Mouse (Mus musculus) left cerebral cortex, adult 8-10 months (tissue): Measurements from ENCODE around the gene Grip1. TPM values are rescaled to one million over a fixed set of nuclear protein-coding genes. Genes with fewer than 3 reads are reported as not detected.
A peak's percentile ranks its signal among the peaks of the same experiment; 100 is the strongest.

Source experiments
- DNase-seq, 2 experiments: peaks; one replicate each; pipeline ENCODE4 v3.0.0; 2022; ENCODE audit warnings: low spot score in 2 of 2
- total RNA-seq, 4 experiments: library from RNA; stranded (reverse); gene quantifications; 2 replicates each; pipeline ENCODE4 v1.2.4; 2022

The Grip1 gene
- total RNA-seq, 4 experiments from 2014 or later, result 17.2 to 21.3 (median 19.1) TPM

- no peak for DNase-seq
Observed at GRCm38 (mm10) chr10:119458991-119459390, 5.4 kb downstream of the Grip1 start.

GRCm38 (mm10) chr10:119463345-119463744 lies 9.7 kb downstream of the Grip1 start:
- DNase-seq, result no peak

GRCm38 (mm10) chr10:119463793-119464192 lies 10.2 kb downstream of the Grip1 start:
- DNase-seq, result no peak

GRCm38 (mm10) chr10:119467976-119468375 lies 14.3 kb downstream of the Grip1 start:
- no peak for DNase-seq

- DNase-seq, result no peak
Observed at GRCm38 (mm10) chr10:119470096-119470495, 16.5 kb downstream of the Grip1 start.

- DNase-seq, result no peak
Observed at GRCm38 (mm10) chr10:119475166-119475565, 21.5 kb downstream of the Grip1 start.

GRCm38 (mm10) chr10:119477661-119478060 lies 24.0 kb downstream of the Grip1 start:
- no peak for DNase-seq

- no peak for DNase-seq
Observed at GRCm38 (mm10) chr10:119483068-119483705, 29.6 kb downstream of the Grip1 start.

- DNase-seq, result no peak
Observed at GRCm38 (mm10) chr10:119483766-119484165, 30.1 kb downstream of the Grip1 start.

GRCm38 (mm10) chr10:119486936-119487335 lies 33.3 kb downstream of the Grip1 start:
- no peak for DNase-seq

- DNase-seq, result no peak
Observed at GRCm38 (mm10) chr10:119490831-119491230, 37.2 kb downstream of the Grip1 start.

GRCm38 (mm10) chr10:119495317-119495716 lies 41.7 kb downstream of the Grip1 start:
- no peak for DNase-seq

- no peak for DNase-seq
Observed at GRCm38 (mm10) chr10:119496221-119496620, 42.6 kb downstream of the Grip1 start.

GRCm38 (mm10) chr10:119521686-119522085 lies 68.1 kb downstream of the Grip1 start:
- no peak for DNase-seq

GRCm38 (mm10) chr10:119525730-119526129 lies 72.1 kb downstream of the Grip1 start:
- DNase-seq, result no peak

- DNase-seq, result no peak
Observed at GRCm38 (mm10) chr10:119534852-119535251, 81.2 kb downstream of the Grip1 start.

GRCm38 (mm10) chr10:119541655-119542054 lies 88.0 kb downstream of the Grip1 start:
- no peak for DNase-seq

- no peak for DNase-seq
Observed at GRCm38 (mm10) chr10:119543771-119544170, 90.1 kb downstream of the Grip1 start.

- no peak for DNase-seq
Observed at GRCm38 (mm10) chr10:119544743-119545142, 91.1 kb downstream of the Grip1 start.

- peak in 1 of 2 experiments; percentile 41 for DNase-seq
Observed at GRCm38 (mm10) chr10:119547875-119548274, 94.2 kb downstream of the Grip1 start.

GRCm38 (mm10) chr10:119548774-119549173 lies 95.1 kb downstream of the Grip1 start:
- no peak for DNase-seq

- DNase-seq, result no peak
Observed at GRCm38 (mm10) chr10:119550630-119551029, 97.0 kb downstream of the Grip1 start.

- no peak for DNase-seq
Observed at GRCm38 (mm10) chr10:119556346-119556745, 102.7 kb downstream of the Grip1 start.

- no peak for DNase-seq
Observed at GRCm38 (mm10) chr10:119558432-119558831, 104.8 kb downstream of the Grip1 start.
